Mouse (Mus musculus) adrenal gland, postnatal 4 days (tissue): ENCODE data around the gene Macrod2. TPM values are rescaled to one million over a fixed set of nuclear protein-coding genes. Genes with fewer than 3 reads are reported as not detected.
"Not testable (repeated sequence)": the region's sequence is repeated elsewhere in the genome, so short reads cannot be mapped to it uniquely, and the experiment has no call there.

Source experiments
- DNase-seq, 2 experiments: peaks; one replicate each; pipeline ENCODE4 v3.0.0; 2021 to 2022; ENCODE audit warnings: low spot score in 2 of 2, mixed read lengths in 2 of 2
- total RNA-seq, 2 experiments: library from RNA; stranded (reverse); gene quantifications; 2 replicates each; pipeline ENCODE4 v1.2.3; 2021

The Macrod2 gene
- total RNA-seq, 2 experiments from 2014 or later: 7.4 to 9.6 TPM

- no peak for DNase-seq
Measured at GRCm38 (mm10) chr2:140692461-140692860, 297.4 kb downstream of the Macrod2 start.

GRCm38 (mm10) chr2:140693845-140694244 lies 298.7 kb downstream of the Macrod2 start:
- DNase-seq: no peak

- DNase-seq: no peak
Measured at GRCm38 (mm10) chr2:140698585-140698984, 303.5 kb downstream of the Macrod2 start.

GRCm38 (mm10) chr2:140703377-140703776 lies 308.3 kb downstream of the Macrod2 start:
- no peak for DNase-seq

- DNase-seq: no peak
Measured at GRCm38 (mm10) chr2:140704146-140704545, 309.0 kb downstream of the Macrod2 start.

- DNase-seq: no peak
Measured at GRCm38 (mm10) chr2:140705278-140705677, 310.2 kb downstream of the Macrod2 start.

GRCm38 (mm10) chr2:140707550-140707949 lies 312.4 kb downstream of the Macrod2 start:
- no peak for DNase-seq

- DNase-seq: no peak
Measured at GRCm38 (mm10) chr2:140715822-140716221, 320.7 kb downstream of the Macrod2 start.

- DNase-seq: no peak
Measured at GRCm38 (mm10) chr2:140717407-140717806, 322.3 kb downstream of the Macrod2 start.

GRCm38 (mm10) chr2:140732616-140733183 lies 337.6 kb downstream of the Macrod2 start:
- no peak for DNase-seq

- DNase-seq: no peak
Measured at GRCm38 (mm10) chr2:140740511-140740910, 345.4 kb downstream of the Macrod2 start.

- DNase-seq: not testable (repeated sequence)
Measured at GRCm38 (mm10) chr2:140742954-140743353, 347.8 kb downstream of the Macrod2 start.

GRCm38 (mm10) chr2:140758881-140759280 lies 363.8 kb downstream of the Macrod2 start:
- no peak for DNase-seq

GRCm38 (mm10) chr2:140759732-140760131 lies 364.6 kb downstream of the Macrod2 start:
- no peak for DNase-seq

GRCm38 (mm10) chr2:140760137-140760536 lies 365.0 kb downstream of the Macrod2 start:
- DNase-seq: no peak

- DNase-seq: no peak
Measured at GRCm38 (mm10) chr2:140763076-140763891, 368.2 kb downstream of the Macrod2 start.

- DNase-seq: no peak
Measured at GRCm38 (mm10) chr2:140769473-140769872, 374.4 kb downstream of the Macrod2 start.

GRCm38 (mm10) chr2:140772825-140773224 lies 377.7 kb downstream of the Macrod2 start:
- no peak for DNase-seq

- no peak for DNase-seq
Measured at GRCm38 (mm10) chr2:140773456-140773855, 378.3 kb downstream of the Macrod2 start.

- DNase-seq: no peak
Measured at GRCm38 (mm10) chr2:140774808-140775370, 379.8 kb downstream of the Macrod2 start.

- DNase-seq: no peak
Measured at GRCm38 (mm10) chr2:140775448-140776101, 380.5 kb downstream of the Macrod2 start.

GRCm38 (mm10) chr2:140778212-140778611 lies 383.1 kb downstream of the Macrod2 start:
- DNase-seq: no peak
